Mouse (Mus musculus): ENCODE results near the gene Kctd7. TPM values are rescaled to one million over a fixed set of nuclear protein-coding genes. Genes with fewer than 3 reads are reported as not detected.

The Kctd7 gene
- polyA plus RNA-seq, 1 experiment: 8.7 TPM

DNA sequence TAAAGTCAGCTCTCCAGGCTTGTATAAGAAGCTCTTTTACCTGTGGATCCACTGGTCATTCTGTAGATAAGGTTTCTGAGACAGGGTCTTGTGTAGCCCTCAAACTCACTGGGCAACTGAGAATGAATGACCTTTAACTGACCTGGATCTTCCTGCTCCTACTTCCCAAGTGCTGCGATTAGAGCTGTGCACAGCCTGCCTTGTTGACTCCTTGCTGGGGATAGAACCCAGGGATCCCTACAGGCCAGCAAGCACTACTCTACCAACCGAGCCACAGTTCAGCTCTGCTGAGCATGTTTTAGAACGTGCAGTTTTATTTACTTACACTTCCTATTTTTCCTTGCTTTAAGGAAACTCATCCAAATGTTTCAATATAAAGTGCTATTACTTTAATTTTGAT lies 52.8 kb downstream of the Kctd7 start:
- peaks cover 3% of the 10 kb centered on the region; the same call in 1 of the 2 replicates for H3K4me1 ChIP-seq (ENCODE audit: control insufficient read depth, insufficient read depth, low read length)

DNA sequence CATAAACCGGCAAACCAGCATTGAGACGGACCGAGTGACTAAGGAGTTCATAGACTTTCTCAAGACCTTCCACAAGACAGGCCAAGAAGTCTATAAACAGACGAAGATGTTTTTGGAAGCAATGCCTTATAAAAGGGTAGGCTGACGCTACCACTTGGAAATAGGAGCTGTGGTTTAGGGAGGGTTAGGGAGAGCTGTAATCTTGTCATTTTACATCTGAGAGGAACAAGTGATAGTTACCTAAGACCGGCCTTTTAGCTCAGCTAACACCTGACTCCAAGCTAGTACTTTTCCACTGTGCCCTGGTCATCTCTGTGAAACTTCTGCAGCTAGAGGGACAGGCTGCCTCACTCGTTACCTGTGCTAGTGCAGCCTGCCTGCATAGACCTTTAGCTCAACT lies 53.3 kb downstream of the Kctd7 start:
- TF ChIP-seq CTCF (IDR thresholded peaks at IDR 0.05; ENCODE audit: extremely low read depth, insufficient read depth, low read length) (no peak), POLR2A (IDR thresholded peaks at IDR 0.05; ENCODE audit: extremely low read depth, insufficient read depth, low read length) (no peak)
- Histone ChIP-seq H3K4me3 (ENCODE audit: insufficient read depth, low read length) (no peak overlapping the region), H3K27ac (ENCODE audit: insufficient read depth, low read length) (no peak overlapping the region), H3K4me1 (ENCODE audit: control insufficient read depth, insufficient read depth, low read length) (peaks cover 3% of the 10 kb centered on the region; the same call in 1 of the 2 replicates)

More for the DNA sequence above, 52.8 kb downstream of the Kctd7 start:
- H3K4me3 ChIP-seq (ENCODE audit: insufficient read depth, low read length): no peak overlapping the region
- H3K27ac ChIP-seq (ENCODE audit: insufficient read depth, low read length): no peak overlapping the region
- TF ChIP-seq CTCF (IDR thresholded peaks at IDR 0.05; ENCODE audit: extremely low read depth, insufficient read depth, low read length): no peak
- no peak for TF ChIP-seq POLR2A (IDR thresholded peaks at IDR 0.05; ENCODE audit: extremely low read depth, insufficient read depth, low read length)

GRCm38 (mm10) chr5:130200233-130201029 lies 55.8 kb downstream of the Kctd7 start:
- peaks cover 3% of the 10 kb centered on the region; the same call in 1 of the 2 replicates for H3K4me1 ChIP-seq (ENCODE audit: control insufficient read depth, insufficient read depth, low read length)
- TF ChIP-seq POLR2A (IDR thresholded peaks at IDR 0.05; ENCODE audit: extremely low read depth, insufficient read depth, low read length) (no peak), CTCF (IDR thresholded peaks at IDR 0.05; ENCODE audit: extremely low read depth, insufficient read depth, low read length) (no peak)
- H3K27ac ChIP-seq (ENCODE audit: insufficient read depth, low read length): no peak overlapping the region
- H3K4me3 ChIP-seq (ENCODE audit: insufficient read depth, low read length): no peak overlapping the region

- TF ChIP-seq CTCF (IDR thresholded peaks at IDR 0.05; ENCODE audit: extremely low read depth, insufficient read depth, low read length) (no peak), POLR2A (IDR thresholded peaks at IDR 0.05; ENCODE audit: extremely low read depth, insufficient read depth, low read length) (no peak)
- Histone ChIP-seq H3K4me1 (ENCODE audit: control insufficient read depth, insufficient read depth, low read length) (no peaks in the 10 kb centered on the region), H3K4me3 (ENCODE audit: insufficient read depth, low read length) (no peak overlapping the region), H3K27ac (ENCODE audit: insufficient read depth, low read length) (no peak overlapping the region)
Measured at GRCm38 (mm10) chr5:130203948-130204347, 59.3 kb downstream of the Kctd7 start.

DNA sequence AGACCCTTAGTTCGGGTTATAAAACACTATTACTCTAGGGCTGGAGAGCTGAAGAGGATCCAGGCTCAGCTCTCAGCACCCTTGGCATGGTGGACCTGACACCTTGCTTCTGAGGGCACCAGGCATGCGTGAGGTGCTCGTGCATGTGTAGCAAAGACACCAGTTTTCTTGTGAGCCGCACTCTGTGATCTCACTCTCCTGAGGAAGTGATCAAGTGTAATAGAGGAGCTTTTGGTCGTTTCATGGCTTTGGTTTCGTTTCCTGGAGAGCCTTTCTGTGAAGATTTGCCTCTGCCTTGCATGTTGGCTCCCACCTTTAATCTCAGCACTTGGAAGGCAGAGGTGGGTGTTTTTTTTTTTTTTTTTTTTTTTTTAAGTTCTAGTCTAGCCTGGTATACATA lies 59.9 kb downstream of the Kctd7 start:
- TF ChIP-seq CTCF (IDR thresholded peaks at IDR 0.05; ENCODE audit: extremely low read depth, insufficient read depth, low read length) (no peak), POLR2A (IDR thresholded peaks at IDR 0.05; ENCODE audit: extremely low read depth, insufficient read depth, low read length) (no peak)
- no peak overlapping the region for H3K4me3 ChIP-seq (ENCODE audit: insufficient read depth, low read length)
- no peaks in the 10 kb centered on the region for H3K4me1 ChIP-seq (ENCODE audit: control insufficient read depth, insufficient read depth, low read length)
- no peak overlapping the region for H3K27ac ChIP-seq (ENCODE audit: insufficient read depth, low read length)

Other genes starting within 250 kb of the Kctd7 start
- gene Zbed5, start 249.1 kb upstream of the Kctd7 start, polyA plus RNA-seq (2012; rRNA removed): 5.6 and 6.8 TPM in 2 replicates
- 38.1 and 39.9 TPM in 2 replicates for gene Phkg1, start 246.3 kb upstream of the Kctd7 start, polyA plus RNA-seq (2012; rRNA removed)
- gene Nupr1l, start 236.3 kb upstream of the Kctd7 start, polyA plus RNA-seq (2012; rRNA removed): 4.2 and 5.1 TPM in 2 replicates
- 39.4 and 39.5 TPM in 2 replicates for gene Vkorc1l1, start 202.9 kb upstream of the Kctd7 start, polyA plus RNA-seq (2012; rRNA removed)
- 20.2 and 20.9 TPM in 2 replicates for gene Gusb, start 141.8 kb upstream of the Kctd7 start, polyA plus RNA-seq (2012; rRNA removed)
- 33.0 and 33.2 TPM in 2 replicates for gene Asl, start 115.6 kb upstream of the Kctd7 start, polyA plus RNA-seq (2012; rRNA removed)
- 41.3 and 44.5 TPM in 2 replicates for gene Crcp, start 115.6 kb upstream of the Kctd7 start, polyA plus RNA-seq (2012; rRNA removed)
- gene Tpst1, start 71.5 kb upstream of the Kctd7 start, polyA plus RNA-seq (2012; rRNA removed): 32.8 and 33.0 TPM in 2 replicates
- gene Rabgef1, start 26.9 kb downstream of the Kctd7 start, polyA plus RNA-seq (2012; rRNA removed): 38.5 and 43.6 TPM in 2 replicates
- gene Tmem248, start 72.2 kb downstream of the Kctd7 start, polyA plus RNA-seq (2012; rRNA removed): 31.4 and 32.0 TPM in 2 replicates
- gene Sbds, start 110.7 kb downstream of the Kctd7 start, polyA plus RNA-seq (2012; rRNA removed): 94.9 and 101 TPM in 2 replicates
- gene Tyw1, start 110.8 kb downstream of the Kctd7 start, polyA plus RNA-seq (2012; rRNA removed): 14.5 and 14.6 TPM in 2 replicates
- 41.5 and 48.6 TPM in 2 replicates for gene Caln1, start 224.6 kb downstream of the Kctd7 start, polyA plus RNA-seq (2012; rRNA removed)
- gene A330070K13Rik, start 239.8 kb downstream of the Kctd7 start, polyA plus RNA-seq (2012; rRNA removed): 0.81 TPM in 2 replicates